Mouse (Mus musculus): Measurements from ENCODE around the gene Foxi1. TPM values are rescaled to one million over a fixed set of nuclear protein-coding genes. Genes with fewer than 3 reads are reported as not detected.

Foxi1 gene
- polyA plus RNA-seq, 1 experiment from 2014 or later = not detected

DNA sequence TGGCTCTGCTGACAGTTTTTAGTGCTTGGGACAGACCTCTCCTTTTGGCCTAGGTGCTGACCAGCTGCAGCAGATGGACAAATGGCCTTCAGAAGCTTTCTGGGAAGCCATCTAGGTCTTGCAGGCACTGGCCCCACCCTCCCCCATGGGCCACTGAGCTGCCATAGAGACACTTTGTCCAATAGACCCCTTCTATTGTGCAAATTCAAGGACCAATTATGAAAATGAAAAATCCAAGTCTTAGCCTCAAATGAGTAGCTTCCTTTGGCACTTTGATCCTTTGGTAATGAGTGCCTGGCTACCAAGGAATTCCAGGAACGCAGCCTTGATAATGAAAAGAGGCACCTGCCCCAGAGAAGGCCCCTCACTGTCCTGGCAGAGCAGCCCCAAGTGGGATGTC is 36.7 kb downstream of the Foxi1 start:
- H3K9ac ChIP-seq (replicated peaks; ENCODE audit: low read depth) = no peak overlapping the region
- H3K9me3 ChIP-seq (ENCODE audit: low read length) = no peaks in the 10 kb centered on the region
- no peak overlapping the region for H3K27ac ChIP-seq (ENCODE audit: low read length)
- H3K36me3 ChIP-seq (ENCODE audit: insufficient read depth, low read length) = no peaks in the 10 kb centered on the region
- H3K4me2 ChIP-seq (replicated peaks; ENCODE audit: low read depth, low read length) = no peak overlapping the region
- H3K27me3 ChIP-seq (replicated peaks; ENCODE audit: insufficient read depth, low read length) = no peaks in the 10 kb centered on the region
- no peak overlapping the region for H3K4me3 ChIP-seq (ENCODE audit: low read depth, low read length)
- DNase-seq (ENCODE audit: low spot score) (no peak), ATAC-seq (no peak)
- peaks cover 9% of the 10 kb centered on the region; the same call in 1 of the 2 replicates for H3K4me1 ChIP-seq (ENCODE audit: insufficient read depth, low read depth, low read length)
- TF ChIP-seq CTCF (IDR thresholded peaks at IDR 0.05) (no peak), EP300 (IDR thresholded peaks at IDR 0.05) (no peak)
- WGBS = 73% methylated on average over 1 of the region's 1 CpGs

DNA sequence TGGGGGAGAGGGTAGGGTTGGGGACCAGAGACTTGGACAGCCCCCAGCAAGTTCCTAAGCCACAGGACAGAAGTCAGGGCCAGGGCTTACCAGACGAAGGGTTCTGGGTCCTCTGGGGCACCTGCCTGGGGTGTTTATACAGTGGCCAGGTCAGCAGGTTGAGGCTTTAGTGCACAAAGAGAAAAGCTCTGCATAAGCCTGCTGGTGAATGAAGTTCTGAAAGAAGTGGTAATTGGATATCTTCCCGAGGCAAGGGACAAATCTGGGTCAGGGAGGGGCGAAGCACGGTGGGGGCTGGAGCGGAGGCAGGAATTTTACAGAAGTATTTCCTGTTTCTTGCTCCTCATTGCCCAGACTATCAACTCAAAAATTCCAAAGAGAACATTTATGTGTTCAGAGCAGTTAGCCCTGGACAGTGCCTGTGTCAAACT is 38.4 kb downstream of the Foxi1 start:
- 22% methylated on average over 5 of the region's 5 CpGs for WGBS
- peak; percentile 70 for DNase-seq (ENCODE audit: low spot score)
- H3K27ac ChIP-seq (ENCODE audit: low read length) = peak overlapping the region; percentile 47
- ATAC-seq = peak; percentile 57
- no peak overlapping the region for H3K4me2 ChIP-seq (replicated peaks; ENCODE audit: low read depth, low read length)
- H3K4me1 ChIP-seq (ENCODE audit: insufficient read depth, low read depth, low read length) = peaks cover 9% of the 10 kb centered on the region; the same call in 1 of the 2 replicates
- TF ChIP-seq EP300 (IDR thresholded peaks at IDR 0.05) = no peak
- no peaks in the 10 kb centered on the region for H3K9me3 ChIP-seq (ENCODE audit: low read length)
- H3K9ac ChIP-seq (replicated peaks; ENCODE audit: low read depth) = 0 out of 2 replicates have a peak overlapping the region, but pooled peaks have one; percentile 12
- no peaks in the 10 kb centered on the region for H3K36me3 ChIP-seq (ENCODE audit: insufficient read depth, low read length)
- no peak overlapping the region for H3K4me3 ChIP-seq (ENCODE audit: low read depth, low read length)
- H3K27me3 ChIP-seq (replicated peaks; ENCODE audit: insufficient read depth, low read length) = no peaks in the 10 kb centered on the region

DNA sequence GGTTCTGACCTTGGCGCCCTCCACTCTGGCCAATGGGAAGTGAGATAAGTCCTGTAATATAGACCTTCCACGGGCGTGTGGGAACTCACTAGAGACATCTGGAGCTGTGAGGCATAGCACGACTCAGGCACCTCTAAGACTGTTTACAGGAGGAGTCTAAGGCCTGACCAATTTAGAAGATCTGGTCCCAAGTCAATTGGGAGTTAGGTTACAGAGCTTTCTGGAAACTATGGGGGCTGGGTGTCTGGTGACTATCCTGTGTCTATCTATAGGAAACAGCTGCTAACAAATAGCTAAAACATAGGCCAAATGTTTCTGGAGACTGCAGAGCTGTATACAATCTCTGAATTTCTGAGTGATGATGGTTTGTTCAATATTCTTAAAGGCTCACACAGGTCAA is 41.5 kb downstream of the Foxi1 start:
- Histone ChIP-seq H3K27ac (ENCODE audit: low read length) (peak overlapping the region; percentile 16; the same call in 1 of the 2 replicates), H3K4me3 (ENCODE audit: low read depth, low read length) (no peak overlapping the region), H3K4me1 (ENCODE audit: insufficient read depth, low read depth, low read length) (peaks cover 9% of the 10 kb centered on the region; the same call in 1 of the 2 replicates), H3K4me2 (replicated peaks; ENCODE audit: low read depth, low read length) (no peak overlapping the region), H3K27me3 (replicated peaks; ENCODE audit: insufficient read depth, low read length) (no peaks in the 10 kb centered on the region), H3K36me3 (ENCODE audit: insufficient read depth, low read length) (no peaks in the 10 kb centered on the region), H3K9me3 (ENCODE audit: low read length) (0 out of 2 replicates have a peak, but pooled peaks cover 3% of the 10 kb centered on the region), H3K9ac (replicated peaks; ENCODE audit: low read depth) (no peak overlapping the region)
- ATAC-seq = peak; percentile 76
- WGBS = 53% methylated on average over 4 of the region's 4 CpGs
- TF ChIP-seq EP300 (IDR thresholded peaks at IDR 0.05) = no peak
- no peak for TF ChIP-seq CTCF (IDR thresholded peaks at IDR 0.05)
- peak; percentile 74 for DNase-seq (ENCODE audit: low spot score)

DNA sequence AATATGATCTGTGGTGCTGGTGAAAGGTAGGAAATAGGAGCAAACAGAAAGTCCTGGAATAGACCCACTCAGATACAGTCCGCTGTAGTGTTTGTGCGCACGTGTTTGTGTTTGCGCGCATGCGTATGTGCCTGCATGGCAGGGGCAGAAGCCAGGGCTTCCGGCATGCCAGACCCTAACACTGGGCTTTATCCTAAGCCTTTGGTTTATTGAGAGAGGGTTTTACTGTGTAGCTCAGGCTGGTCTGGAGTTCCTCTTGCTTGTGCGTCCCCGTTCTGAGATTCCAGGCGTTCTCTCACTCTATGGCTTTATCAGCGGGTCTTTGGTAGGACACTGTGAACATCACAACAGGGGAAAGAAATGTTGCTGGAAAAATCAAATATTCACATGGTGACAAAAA is 42.6 kb downstream of the Foxi1 start:
- Histone ChIP-seq H3K4me1 (ENCODE audit: insufficient read depth, low read depth, low read length) (peaks cover 9% of the 10 kb centered on the region; the same call in 1 of the 2 replicates), H3K36me3 (ENCODE audit: insufficient read depth, low read length) (no peaks in the 10 kb centered on the region), H3K4me3 (ENCODE audit: low read depth, low read length) (no peak overlapping the region), H3K27ac (ENCODE audit: low read length) (no peak overlapping the region), H3K9me3 (ENCODE audit: low read length) (0 out of 2 replicates have a peak, but pooled peaks cover 4% of the 10 kb centered on the region), H3K4me2 (replicated peaks; ENCODE audit: low read depth, low read length) (no peak overlapping the region), H3K9ac (replicated peaks; ENCODE audit: low read depth) (no peak overlapping the region), H3K27me3 (replicated peaks; ENCODE audit: insufficient read depth, low read length) (no peaks in the 10 kb centered on the region)
- no peak for DNase-seq (ENCODE audit: low spot score)
- no peak for TF ChIP-seq CTCF (IDR thresholded peaks at IDR 0.05)
- TF ChIP-seq EP300 (IDR thresholded peaks at IDR 0.05) = no peak
- ATAC-seq = no peak
- 98% methylated on average over 11 of the region's 11 CpGs for WGBS

DNA sequence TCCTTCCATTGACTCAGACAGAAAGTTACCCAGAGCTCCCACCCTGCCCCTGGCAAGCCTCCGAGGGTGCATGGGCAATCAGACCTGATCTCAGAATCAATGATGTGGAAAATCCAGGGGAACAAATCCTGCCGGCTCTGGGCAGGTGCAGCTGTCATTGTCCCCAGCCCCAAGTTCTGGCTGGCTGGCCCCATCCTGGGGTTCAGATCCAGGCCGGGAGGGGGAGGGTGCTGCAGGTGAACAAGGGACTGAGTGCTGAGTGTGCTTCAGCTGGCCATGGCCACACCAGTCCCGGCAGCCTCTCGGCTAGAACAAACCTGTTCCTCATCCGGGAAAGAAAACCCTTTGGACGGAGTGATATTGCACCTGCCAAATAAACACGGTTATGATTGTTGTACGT is 49.0 kb downstream of the Foxi1 start:
- no peak for TF ChIP-seq CTCF (IDR thresholded peaks at IDR 0.05)
- TF ChIP-seq EP300 (IDR thresholded peaks at IDR 0.05) = no peak
- Histone ChIP-seq H3K27ac (ENCODE audit: low read length) (no peak overlapping the region), H3K4me2 (replicated peaks; ENCODE audit: low read depth, low read length) (no peak overlapping the region), H3K9me3 (ENCODE audit: low read length) (0 out of 2 replicates have a peak, but pooled peaks cover 4% of the 10 kb centered on the region), H3K4me3 (ENCODE audit: low read depth, low read length) (no peak overlapping the region), H3K9ac (replicated peaks; ENCODE audit: low read depth) (no peak overlapping the region), H3K27me3 (replicated peaks; ENCODE audit: insufficient read depth, low read length) (no peaks in the 10 kb centered on the region), H3K4me1 (ENCODE audit: insufficient read depth, low read depth, low read length) (no peaks in the 10 kb centered on the region), H3K36me3 (ENCODE audit: insufficient read depth, low read length) (no peaks in the 10 kb centered on the region)
- WGBS = 78% methylated on average over 9 of the region's 9 CpGs
- no peak for DNase-seq (ENCODE audit: low spot score)
- ATAC-seq = no peak

DNA sequence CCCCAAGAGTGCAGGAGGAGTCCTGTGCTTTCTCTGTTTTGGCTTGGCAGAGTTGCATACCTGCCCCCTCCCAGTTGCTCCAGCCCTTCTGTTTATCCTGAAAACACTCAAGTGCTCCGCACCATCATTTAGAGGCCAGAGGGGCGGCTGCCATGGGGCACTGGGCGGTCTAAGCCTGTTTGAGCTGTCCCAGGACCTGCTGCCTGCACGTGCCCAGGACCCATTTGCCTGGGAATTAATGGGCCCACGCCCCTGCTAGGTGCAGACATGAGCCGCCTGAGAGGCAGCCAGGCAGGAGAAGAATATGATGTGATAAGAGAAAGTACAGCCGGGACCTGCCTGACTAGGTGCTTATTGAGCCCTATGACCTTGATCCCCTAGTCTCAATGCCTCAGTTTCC is 52.7 kb downstream of the Foxi1 start:
- H3K9ac ChIP-seq (replicated peaks; ENCODE audit: low read depth) = no peak overlapping the region
- DNase-seq (ENCODE audit: low spot score) (no peak), ATAC-seq (no peak)
- H3K36me3 ChIP-seq (ENCODE audit: insufficient read depth, low read length) = no peaks in the 10 kb centered on the region
- no peaks in the 10 kb centered on the region for H3K9me3 ChIP-seq (ENCODE audit: low read length)
- WGBS = 60% methylated on average over 7 of the region's 7 CpGs
- no peak overlapping the region for H3K27ac ChIP-seq (ENCODE audit: low read length)
- H3K4me2 ChIP-seq (replicated peaks; ENCODE audit: low read depth, low read length) = no peak overlapping the region
- no peak for TF ChIP-seq CTCF (IDR thresholded peaks at IDR 0.05)
- no peak for TF ChIP-seq EP300 (IDR thresholded peaks at IDR 0.05)
- no peak overlapping the region for H3K4me3 ChIP-seq (ENCODE audit: low read depth, low read length)
- H3K27me3 ChIP-seq (replicated peaks; ENCODE audit: insufficient read depth, low read length) = no peaks in the 10 kb centered on the region
- no peaks in the 10 kb centered on the region for H3K4me1 ChIP-seq (ENCODE audit: insufficient read depth, low read depth, low read length)

Other genes starting within 250 kb of the Foxi1 start
- gene Kcnmb1, start 245.1 kb downstream of the Foxi1 start, polyA plus RNA-seq (2015; fragmentation: Nextera tagmentation; extraction: Ambion mirVana) = 0.66 and 0.74 TPM in 2 replicates
- 0.18 and 0.27 TPM in 2 replicates for gene Kcnip1, start 214.9 kb downstream of the Foxi1 start, polyA plus RNA-seq (2015; fragmentation: Nextera tagmentation; extraction: Ambion mirVana)
- 4.5 and 4.9 TPM in 2 replicates for gene Lcp2, start 161.2 kb downstream of the Foxi1 start, polyA plus RNA-seq (2015; fragmentation: Nextera tagmentation; extraction: Ambion mirVana)
- not detected in 2 replicates for gene 4930469K13Rik, start 109.5 kb downstream of the Foxi1 start, polyA plus RNA-seq (2015; fragmentation: Nextera tagmentation; extraction: Ambion mirVana)
- 0.08 and 0.10 TPM in 2 replicates for gene Fam196b, start 106.7 kb upstream of the Foxi1 start, polyA plus RNA-seq (2015; fragmentation: Nextera tagmentation; extraction: Ambion mirVana)